In genomic region chr17:83998972-83999545, GRCm38 (mm10) we compare ENCODE assay signal across 16 mouse cellular contexts.
DNase-seq lines count a peak whose midpoint lies in the region; ATAC-seq and TF ChIP-seq lines count a peak whose summit lies in the region.
"Had no signal": no experiment of that assay in that cellular context is flagged by ENCODE, and none has a peak within 500 bp of the region (broad histone marks: within the 10 kb centered on the region; RNA-seq: fewer than 3 reads in every experiment).

No protein-coding gene starts in this region.

- no peak overlapping the region for H3K4me3 ChIP-seq in lung, embryonic 15.5 days
- no peak overlapping the region for H3K4me3 ChIP-seq in liver, embryonic 14.5 days (ENCODE audit: insufficient read depth in 1 of 2, low read depth in 2 of 2, low read length in 2 of 2)
- H3K4me3 ChIP-seq: embryonic facial prominence, embryonic 15.5 days; forebrain, embryonic 13.5 days; gastrocnemius, adult 2 months; limb, embryonic 15.5 days had no signal

- no peaks in the 10 kb centered on the region for H3K9me3 ChIP-seq in lung, embryonic 15.5 days
- H3K9me3 ChIP-seq in liver, embryonic 14.5 days (ENCODE audit: control insufficient read depth, low read length) = no peaks in the 10 kb centered on the region
- H3K9me3 ChIP-seq: embryonic facial prominence, embryonic 15.5 days; forebrain, embryonic 13.5 days; limb, embryonic 15.5 days had no signal

- intact Hi-C loops in heart, postnatal 14 days (cut with DNase I) = no loop called here
- intact Hi-C loops in left cerebral cortex, postnatal 14 days (cut with DNase I) = no loop called here

- peak overlapping the region; percentile 91 for H3K27ac ChIP-seq in lung, embryonic 15.5 days
- no peak overlapping the region for H3K27ac ChIP-seq in liver, embryonic 14.5 days
- H3K27ac ChIP-seq: embryonic facial prominence, embryonic 15.5 days; forebrain, embryonic 13.5 days; gastrocnemius, adult 2 months; limb, embryonic 15.5 days had no signal

- peak overlapping the region; percentile 14 for H3K4me2 ChIP-seq in lung, embryonic 15.5 days
- no peak overlapping the region for H3K4me2 ChIP-seq in liver, embryonic 14.5 days (ENCODE audit: low read depth)
- H3K4me2 ChIP-seq: embryonic facial prominence, embryonic 15.5 days; forebrain, embryonic 13.5 days; heart, embryonic 11.5 days; limb, embryonic 15.5 days had no signal

- H3K4me1 ChIP-seq in lung, embryonic 15.5 days = peaks cover 18% of the 10 kb centered on the region
- H3K4me1 ChIP-seq in liver, embryonic 14.5 days (replicated peaks; ENCODE audit: control insufficient read depth in 2 of 2, insufficient read depth in 2 of 2, low read length in 1 of 2) = peaks cover 0 to 1% of the 10 kb centered on the region in 2 experiments; a peak in 2 of 4 replicates

- no peak overlapping the region for H3K9ac ChIP-seq in lung, embryonic 15.5 days
- H3K9ac ChIP-seq in liver, embryonic 14.5 days (replicated peaks) = no peak overlapping the region
- H3K9ac ChIP-seq: embryonic facial prominence, embryonic 15.5 days; forebrain, embryonic 13.5 days; limb, embryonic 15.5 days had no signal

- no peak for TF ChIP-seq EP300 in liver, embryonic 14.5 days (IDR thresholded peaks at IDR 0.05; ENCODE audit: low read depth)

- 51% methylated on average over 10 of the region's 10 CpGs for WGBS in lung, embryonic 15.5 days
- WGBS in liver, embryonic 14.5 days (ENCODE audit: insufficient replicate concordance) = 50% methylated on average over 10 of the region's 10 CpGs

- no peak for TF ChIP-seq CTCF in liver, embryonic 14.5 days (IDR thresholded peaks at IDR 0.05; ENCODE audit: low read depth)

- H3K27me3 ChIP-seq in lung, embryonic 15.5 days = no peaks in the 10 kb centered on the region
- no peaks in the 10 kb centered on the region for H3K27me3 ChIP-seq in liver, embryonic 14.5 days (ENCODE audit: control insufficient read depth, insufficient read depth, low read length)
- H3K27me3 ChIP-seq: embryonic facial prominence, embryonic 15.5 days; forebrain, embryonic 13.5 days; limb, embryonic 15.5 days; Patski had no signal

- H3K36me3 ChIP-seq in lung, embryonic 15.5 days = no peaks in the 10 kb centered on the region
- H3K36me3 ChIP-seq in liver, embryonic 14.5 days (replicated peaks; ENCODE audit: control insufficient read depth, insufficient read depth, low read depth) = no peaks in the 10 kb centered on the region
- H3K36me3 ChIP-seq: embryonic facial prominence, embryonic 15.5 days; limb, embryonic 15.5 days had no signal

- peak; percentile 85 for ATAC-seq in lung, embryonic 15.5 days (ENCODE audit: borderline replicate concordance, extremely low read depth, low FRiP score, low TSS enrichment)
- ATAC-seq in liver, embryonic 14.5 days (ENCODE audit: insufficient read depth) = peak; percentile 71
- ATAC-seq: forebrain, embryonic 13.5 days; Patski had no signal

- peak; percentile 84 for DNase-seq in heart, adult 11 months
- DNase-seq in heart, postnatal 14 days = no peak
- DNase-seq in lung, postnatal 14 days = no peak
- peak in 1 of 3 experiments; percentile 30 for DNase-seq in liver, embryonic 14.5 days (ENCODE audit: low read depth in 3 of 3, low spot score in 3 of 3)
- no peak for DNase-seq in left cerebral cortex, postnatal 14 days (ENCODE audit: low spot score in 2 of 2)
- DNase-seq in left cerebral cortex, adult 8-10 months (ENCODE audit: low spot score in 2 of 2) = no peak
- no peak for DNase-seq in thymus, postnatal 0 days (ENCODE audit: low spot score)
- DNase-seq: gastrocnemius, adult 2 months; heart, postnatal 4 days; right cerebral cortex, postnatal 14 days had no signal
